Comparison of ENCODE assay signal across 8 mouse cellular contexts in genomic region chr15:98985240-98985981, GRCm38 (mm10). TPM values are rescaled to one million over a fixed set of nuclear protein-coding genes. Genes with fewer than 3 reads are reported as not detected.
DNase-seq lines count a peak whose midpoint lies in the region; ATAC-seq lines count a peak whose summit lies in the region.

No protein-coding gene starts in this region.

- intact Hi-C loops in gastrocnemius, postnatal 14 days (cut with DNase I; ENCODE audit: low total_unique reads) = no loop called here
- intact Hi-C loops in left cerebral cortex, postnatal 14 days (cut with DNase I) = no loop called here

- ATAC-seq in inflammation-experienced regulatory T-cells, adult 6 months = peak; percentile 96
- peak; percentile 92 for ATAC-seq in megakaryocyte progenitor cell, adult 5-6 weeks (replicated peaks; ENCODE audit: poor library complexity)

- peak; percentile 75 to 76 for DNase-seq in adrenal gland, adult 18-20 months (ENCODE audit: low spot score in 2 of 2)
- DNase-seq in embryo, embryonic 10 days (ENCODE audit: low spot score) = peak; percentile 84
- DNase-seq in gastrocnemius, postnatal 14 days = peak; percentile 75
- peak; percentile 73 to 89 for DNase-seq in left cerebral cortex, postnatal 14 days (ENCODE audit: low spot score in 2 of 2)
- peak; percentile 81 for DNase-seq in right cerebral cortex, postnatal 25 days
- DNase-seq in urinary bladder, postnatal 4 days (ENCODE audit: low spot score in 2 of 2) = peak; percentile 66

RNA-seq across cellular contexts. Expression of gene Tuba1a, which starts 31.9 kb away (rescaled TPM):
- 100 to 1,000 TPM in 1 of 2 experiments, 10 to 100 TPM in 1; 74.3 to 169 TPM for total RNA-seq in adrenal gland, adult 18-20 months (2021)
- 100 to 1,000 TPM in 1 of 2 experiments, 10 to 100 TPM in 1; 58.7 to 109 TPM for total RNA-seq in gastrocnemius, postnatal 14 days (2021)
- polyA plus RNA-seq in inflammation-experienced regulatory T-cells, adult 6 months (2017; shearing (Covaris generic)) = 100 to 1,000 TPM; 206 to 351 (median 217) TPM
- 1,000 to 10,000 TPM; 2,132 to 2,150 TPM for total RNA-seq in left cerebral cortex, postnatal 14 days (2021)
- 30.3 and 33.5 TPM in 2 replicates for total RNA-seq in megakaryocyte progenitor cell, adult 5-6 weeks (2015)
- 15.3 and 22.2 TPM in 2 replicates for total RNA-seq in megakaryocyte progenitor cell, adult 5-6 weeks (2017)

RNA-seq across cellular contexts. Expression of gene Gm49450, which starts 32.1 kb away (rescaled TPM):
- total RNA-seq in adrenal gland, adult 18-20 months (2021) = not detected
- not detected for total RNA-seq in gastrocnemius, postnatal 14 days (2021)
- polyA plus RNA-seq in inflammation-experienced regulatory T-cells, adult 6 months (2017; shearing (Covaris generic)) = not detected
- total RNA-seq in left cerebral cortex, postnatal 14 days (2021) = not detected
- 0.69 and 1.1 TPM in 2 replicates for total RNA-seq in megakaryocyte progenitor cell, adult 5-6 weeks (2015)
- not detected in 2 replicates for total RNA-seq in megakaryocyte progenitor cell, adult 5-6 weeks (2017)

RNA-seq across cellular contexts. Expression of gene Tuba1c, which starts 44.3 kb away (rescaled TPM):
- total RNA-seq in adrenal gland, adult 18-20 months (2021) = 100 to 1,000 TPM; 235 to 284 TPM
- 10 to 100 TPM; 14.3 to 21.0 TPM for total RNA-seq in gastrocnemius, postnatal 14 days (2021)
- 100 to 1,000 TPM in 1 of 3 experiments, 10 to 100 TPM in 2; 70.4 to 203 (median 83.7) TPM for polyA plus RNA-seq in inflammation-experienced regulatory T-cells, adult 6 months (2017; shearing (Covaris generic))
- 100 to 1,000 TPM; 129 to 142 TPM for total RNA-seq in left cerebral cortex, postnatal 14 days (2021)
- 187 and 190 TPM in 2 replicates for total RNA-seq in megakaryocyte progenitor cell, adult 5-6 weeks (2015)
- 79.3 and 105 TPM in 2 replicates for total RNA-seq in megakaryocyte progenitor cell, adult 5-6 weeks (2017)

RNA-seq across cellular contexts. Expression of gene Tuba1b, which starts 51.0 kb away (rescaled TPM):
- 100 to 1,000 TPM; 193 to 255 TPM for total RNA-seq in adrenal gland, adult 18-20 months (2021)
- 10 to 100 TPM; 64.0 to 93.6 TPM for total RNA-seq in gastrocnemius, postnatal 14 days (2021)
- 100 to 1,000 TPM; 459 to 882 (median 544) TPM for polyA plus RNA-seq in inflammation-experienced regulatory T-cells, adult 6 months (2017; shearing (Covaris generic))
- 100 to 1,000 TPM; 689 to 750 TPM for total RNA-seq in left cerebral cortex, postnatal 14 days (2021)
- total RNA-seq in megakaryocyte progenitor cell, adult 5-6 weeks (2015) = 2,787 and 2,962 TPM in 2 replicates
- 767 and 827 TPM in 2 replicates for total RNA-seq in megakaryocyte progenitor cell, adult 5-6 weeks (2017)

Comparison
In these comparisons a context has a peak if more than half of its experiments do, and no peak if none do; other contexts are left out.
1. Peak in every context shown above with its lines: DNase-seq and ATAC-seq.
2. RNA of gene Tuba1a, which starts 31.9 kb away (total RNA-seq): 2,132 to 2,150 TPM in left cerebral cortex, postnatal 14 days; 74.3 to 169 TPM in adrenal gland, adult 18-20 months, 58.7 to 109 TPM in gastrocnemius, postnatal 14 days and 15.3 to 33.5 TPM in megakaryocyte progenitor cell, adult 5-6 weeks; every median in the first group is over 10 times any median in the second.